Mouse (Mus musculus): Measurements from ENCODE around the gene Taf8.

Taf8 gene

GRCm38 (mm10) chr17:47452886-47453285 is 49.2 kb downstream of the Taf8 start:
- DNase-seq, result peak; percentile 53 to 65

DNA sequence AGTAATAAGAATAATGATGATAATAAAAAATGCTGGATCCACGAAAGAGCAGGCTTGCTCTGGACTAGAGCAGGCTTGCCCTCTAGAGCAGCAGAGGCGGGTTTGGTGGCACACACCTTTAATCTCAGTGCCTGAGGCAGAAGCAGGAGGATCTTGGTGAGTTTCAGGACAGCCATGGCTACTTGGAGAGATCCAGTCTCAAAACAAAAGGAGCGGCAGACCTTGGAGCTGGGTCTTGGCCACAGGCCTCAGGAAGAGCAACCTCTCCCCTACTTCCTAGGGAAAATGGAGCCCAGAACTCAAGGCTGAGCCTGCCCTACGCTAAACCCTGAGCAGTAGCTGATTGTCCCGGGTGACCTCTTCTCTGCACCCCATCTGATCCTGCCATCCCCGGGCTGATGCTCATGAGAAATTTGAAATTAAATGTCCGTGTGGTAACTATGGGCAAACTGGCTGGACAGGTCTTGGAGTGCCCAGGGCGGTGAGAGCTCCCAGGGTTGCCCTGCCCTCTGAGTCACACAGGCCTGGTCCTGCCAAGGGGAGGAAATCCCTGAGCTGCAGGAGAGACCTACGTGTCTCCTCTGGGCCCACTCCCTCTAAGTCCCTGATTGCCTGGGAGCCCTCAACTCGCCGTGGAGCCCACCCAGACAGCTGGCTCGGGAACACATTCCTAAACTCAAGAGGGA is 51.1 kb downstream of the Taf8 start:
- peak; percentile 83 to 88 for DNase-seq

GRCm38 (mm10) chr17:47450239-47450638 is 51.9 kb downstream of the Taf8 start:
- DNase-seq, result no peak

DNA sequence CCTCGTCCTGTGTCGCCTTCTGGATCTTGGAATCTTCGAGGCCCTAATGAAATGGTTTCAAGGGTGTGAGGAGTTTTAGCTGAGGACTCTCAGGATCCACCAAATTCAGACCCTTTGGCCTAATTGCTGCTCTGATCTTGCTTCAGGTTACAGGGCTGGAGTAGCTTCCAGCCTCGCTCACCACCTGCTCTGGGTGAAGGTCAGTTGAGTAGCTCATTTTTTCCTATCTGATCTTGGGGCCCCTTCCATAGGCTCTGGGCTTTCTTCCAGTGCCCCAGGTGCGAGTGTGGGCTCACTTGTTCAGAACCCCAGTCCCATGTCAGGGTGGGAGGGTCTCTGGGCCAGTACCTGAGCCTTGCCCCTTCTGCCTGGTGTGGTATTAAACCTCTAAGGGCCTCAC is 52.7 kb downstream of the Taf8 start:
- DNase-seq, result no peak

GRCm38 (mm10) chr17:47448523-47449372 is 53.3 kb downstream of the Taf8 start:
- DNase-seq, result no peak

- no peak for DNase-seq
Measured at GRCm38 (mm10) chr17:47446561-47446960, 55.5 kb downstream of the Taf8 start.

DNA sequence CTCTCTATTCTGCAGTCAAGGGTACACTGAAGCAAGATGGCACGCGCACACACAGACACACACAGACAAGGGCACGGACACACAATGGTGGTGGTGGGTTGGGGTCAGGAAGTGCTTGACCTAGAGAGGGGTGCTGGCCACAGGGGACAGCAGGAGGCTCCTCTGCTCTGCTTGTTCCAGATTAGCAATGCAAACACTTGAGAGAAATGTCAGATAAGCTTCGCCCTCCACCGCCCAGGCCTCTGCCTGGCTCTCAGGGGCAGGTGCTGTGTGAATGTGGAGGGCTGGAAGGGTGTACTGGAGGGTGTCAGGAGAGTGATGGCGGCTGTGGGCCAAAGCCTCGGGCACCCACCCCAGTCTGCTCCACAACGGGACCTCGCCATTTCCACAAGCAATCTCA is 56.1 kb downstream of the Taf8 start:
- no peak for DNase-seq

GRCm38 (mm10) chr17:47445518-47445917 is 56.6 kb downstream of the Taf8 start:
- no peak for DNase-seq

DNA sequence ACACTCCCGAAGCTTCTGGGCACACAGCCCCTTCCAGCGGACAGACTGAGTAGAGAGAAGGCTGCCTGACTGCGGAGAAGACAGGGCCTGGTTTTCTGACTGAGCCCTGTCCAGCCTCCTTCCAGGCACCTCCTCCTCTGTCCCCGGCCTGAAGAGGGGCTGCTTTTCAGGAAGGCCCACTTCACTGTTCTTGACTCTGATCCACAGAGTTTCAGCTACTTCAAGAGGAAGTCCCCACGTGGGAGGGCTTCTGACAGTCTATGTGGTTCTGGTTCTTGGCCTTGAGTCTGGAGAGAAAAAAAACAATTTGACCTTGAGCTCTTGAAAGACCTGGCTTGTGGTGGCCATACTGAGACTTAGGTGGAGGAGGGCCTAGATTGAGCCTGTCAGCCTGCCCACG is 58.0 kb downstream of the Taf8 start:
- DNase-seq, result peak; percentile 43 to 69

DNA sequence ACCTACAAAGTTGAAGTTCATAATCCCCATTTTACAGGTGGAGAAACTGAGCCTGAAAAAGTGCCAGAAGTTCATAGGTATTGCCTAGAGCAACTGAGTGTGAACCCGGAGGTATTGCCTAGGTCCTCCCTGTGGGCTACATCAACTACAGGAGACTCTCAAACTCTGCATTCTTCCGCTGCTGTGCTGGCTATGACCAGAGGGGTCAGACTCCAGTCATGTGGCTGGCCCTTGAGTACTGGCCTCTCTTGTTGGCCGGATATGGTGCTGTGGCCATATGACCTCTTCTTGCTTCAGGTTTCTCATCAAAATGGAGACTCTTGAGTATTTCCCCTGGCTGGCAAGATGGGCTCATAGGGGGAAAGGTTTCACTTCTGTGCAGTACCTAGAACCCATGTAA is 59.8 kb downstream of the Taf8 start:
- DNase-seq, result peak in 1 of 2 experiments; percentile 53

DNA sequence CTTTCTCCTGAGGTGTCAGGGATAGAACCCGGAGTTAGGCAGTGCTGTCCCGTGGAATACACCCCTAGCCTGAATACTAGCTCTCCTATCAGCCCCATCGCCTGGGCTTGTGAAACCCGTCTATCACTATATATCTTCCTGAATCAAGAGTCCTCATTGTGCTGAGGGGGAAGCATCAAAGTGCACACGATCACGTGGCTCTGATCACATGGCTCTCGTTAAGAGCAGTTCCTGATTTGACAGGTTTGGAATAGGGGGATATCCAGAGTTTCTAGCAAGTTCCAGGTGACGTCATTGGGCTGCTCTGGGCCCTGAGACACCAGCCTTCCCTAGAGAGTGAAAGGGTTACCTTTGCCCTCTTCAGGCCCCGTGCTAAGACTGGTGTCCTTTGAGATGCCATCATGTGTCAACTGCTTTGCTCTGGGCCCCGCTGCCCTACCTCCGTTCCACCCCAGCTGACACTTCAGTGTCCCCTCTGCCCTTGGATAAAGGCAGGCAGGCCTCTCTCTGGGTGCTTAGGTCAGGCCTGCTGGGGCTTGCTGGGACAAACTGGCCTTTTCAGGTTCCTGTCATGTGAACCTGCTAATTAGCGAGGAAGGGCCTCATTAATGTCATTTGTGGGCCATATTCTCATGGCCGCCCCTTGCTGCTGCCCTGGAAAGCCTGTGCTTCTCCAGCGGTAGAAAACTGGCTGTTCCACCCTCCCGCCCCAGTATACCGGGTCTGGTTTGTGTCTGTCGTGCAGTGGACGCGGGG is 60.6 kb downstream of the Taf8 start:
- DNase-seq, result no peak

DNA sequence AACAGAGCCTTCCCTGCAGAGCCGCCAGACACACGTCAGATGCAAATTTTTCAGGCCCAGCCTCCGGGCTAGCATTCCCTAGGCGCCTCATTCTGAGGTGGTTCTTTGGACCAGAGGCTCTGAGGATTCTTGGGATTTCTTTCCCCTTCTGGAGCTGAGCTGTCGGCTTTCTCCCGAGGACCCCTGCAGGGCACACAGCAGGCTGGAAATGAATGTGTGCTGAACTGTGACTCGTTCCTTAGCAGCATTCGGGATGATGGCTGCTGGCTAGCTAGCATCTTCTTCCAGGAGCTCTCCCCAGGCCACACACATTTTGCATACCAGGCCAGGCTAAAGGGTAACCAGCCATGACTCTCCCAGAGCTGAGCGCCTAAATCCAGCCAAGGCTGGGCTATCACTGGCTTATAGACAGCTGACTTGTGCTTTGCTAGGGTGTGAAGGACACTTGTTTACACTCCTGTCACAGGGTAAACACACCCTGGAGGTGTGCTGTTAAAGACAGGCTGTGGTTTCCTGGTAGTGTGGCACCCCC is 61.7 kb downstream of the Taf8 start:
- no peak for DNase-seq

DNA sequence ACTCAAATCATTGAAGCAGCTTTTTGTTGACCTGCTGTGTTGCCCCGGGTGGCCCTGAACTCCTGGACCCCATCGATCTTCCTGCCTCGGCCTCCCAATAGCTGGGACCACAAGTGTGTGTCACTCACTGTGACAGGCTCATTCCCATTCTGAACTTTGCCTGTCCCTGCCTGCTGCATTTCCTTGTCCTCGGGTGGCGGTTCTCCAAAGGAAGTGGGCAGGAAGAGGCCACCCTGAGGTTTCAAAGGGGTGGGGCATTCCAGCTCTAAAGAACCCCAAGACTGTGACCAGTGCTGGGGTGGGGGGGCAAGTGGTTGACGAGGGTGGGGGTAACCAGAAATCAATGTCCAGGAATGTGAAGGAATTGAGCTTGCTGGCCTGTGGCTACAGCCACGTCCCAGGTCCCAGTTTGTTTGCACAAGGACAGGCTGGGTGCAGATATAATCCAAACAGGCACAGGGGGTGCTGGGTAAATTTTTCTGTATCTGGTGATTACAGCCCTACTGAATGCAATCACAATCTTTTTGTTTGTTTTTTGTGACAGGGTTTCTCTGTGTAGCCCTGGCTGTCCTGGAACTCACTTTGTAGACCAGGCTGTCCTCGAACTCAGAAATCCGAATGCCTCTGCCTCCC is 62.6 kb downstream of the Taf8 start:
- DNase-seq, result peak; percentile 47 to 72

GRCm38 (mm10) chr17:47438611-47439010 is 63.5 kb downstream of the Taf8 start:
- DNase-seq, result no peak

- peak; percentile 26 to 55 for DNase-seq
Measured at GRCm38 (mm10) chr17:47436907-47437547, 65.1 kb downstream of the Taf8 start, which contains the start of gene 1700001C19Rik. TSS of gene 1700001C19Rik (minus strand) at chr17:47437376.

GRCm38 (mm10) chr17:47436156-47436906 is 65.8 kb downstream of the Taf8 start, which contains the start of gene AI661453:
TSS of gene AI661453 (plus strand) at chr17:47436615.
- DNase-seq, result peak; percentile 90 to 93

Data from lung, adult 18-20 months (tissue).